Mouse (Mus musculus): ENCODE measurements around the gene Vmn2r14. TPM values are rescaled to one million over a fixed set of nuclear protein-coding genes. Genes with fewer than 3 reads are reported as not detected.
"Not testable (repeated sequence)": the region's sequence is repeated elsewhere in the genome, so short reads cannot be mapped to it uniquely, and the experiment has no call there.

The Vmn2r14 gene
- not detected in 2 replicates for polyA plus RNA-seq (2014; fragmentation: Nextera tagmentation; extraction: Ambion mirVana)

- Histone ChIP-seq H3K27me3 (ENCODE audit: control insufficient read depth, insufficient read depth, low read length) (no peaks in the 10 kb centered on the region), H3K9ac (replicated peaks; ENCODE audit: low read depth, low read length) (no peak within 1 kb of the TSS), H3K9me3 (ENCODE audit: control insufficient read depth, low read depth, low read length) (no peaks in the 10 kb centered on the region; the same call in 1 of the 2 replicates), H3K36me3 (ENCODE audit: control insufficient read depth, insufficient read depth, low read length) (no peaks in the 10 kb centered on the region), H3K27ac (ENCODE audit: low read length) (no peak within 1 kb of the TSS), H3K4me3 (ENCODE audit: low read depth, low read length) (no peak within 1 kb of the TSS), H3K4me1 (ENCODE audit: control insufficient read depth, insufficient read depth, low read length) (no peaks in the 10 kb centered on the region), H3K4me2 (replicated peaks; ENCODE audit: low read depth, low read length) (no peak within 1 kb of the TSS)
- ATAC-seq (ENCODE audit: insufficient number of reproducible peaks, insufficient read depth, low FRiP score, low read depth) = no peak
- WGBS = 72% methylated on average over 3 of the region's 3 CpGs
These were observed at the start of gene Vmn2r14 for GRCm38 (mm10) chr5:109224608-109225007. Gene Vmn2r14 (minus strand): TSS chr5:109224708.

DNA sequence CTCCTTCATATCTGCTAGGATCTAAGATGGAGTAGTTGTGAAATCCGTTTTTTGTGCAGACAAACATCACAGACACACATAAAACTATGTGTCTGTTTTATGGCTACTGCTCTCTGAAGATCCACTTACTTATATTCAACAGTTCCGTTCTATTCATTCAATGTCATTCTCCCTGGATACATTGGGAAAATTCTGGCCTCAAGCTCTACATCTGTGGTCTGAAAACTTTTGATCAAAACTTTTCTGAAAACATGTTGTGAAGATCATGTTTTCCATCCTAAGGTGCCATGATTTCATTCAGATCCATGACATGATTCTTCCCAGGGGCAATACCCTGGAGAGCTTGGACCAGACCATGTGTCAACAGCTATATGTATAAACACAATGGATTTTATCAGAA lies 32.4 kb downstream of the Vmn2r14 start, which contains the start of gene Vmn2r13:
TSS of gene Vmn2r13 (minus strand) at position 101 of the 400 bp plus-strand sequence.
- H3K4me1 ChIP-seq (ENCODE audit: control insufficient read depth, insufficient read depth, low read length); H3K4me2 ChIP-seq (replicated peaks; ENCODE audit: low read depth, low read length); ATAC-seq (ENCODE audit: insufficient number of reproducible peaks, insufficient read depth, low FRiP score, low read depth); H3K27ac ChIP-seq (ENCODE audit: low read length); H3K36me3 ChIP-seq (ENCODE audit: control insufficient read depth, insufficient read depth, low read length); H3K9ac ChIP-seq (replicated peaks; ENCODE audit: low read depth, low read length); H3K4me3 ChIP-seq (ENCODE audit: low read depth, low read length); H3K27me3 ChIP-seq (ENCODE audit: control insufficient read depth, insufficient read depth, low read length); H3K9me3 ChIP-seq (ENCODE audit: control insufficient read depth, low read depth, low read length): not testable (repeated sequence)
- WGBS = 58% methylated on average over 2 of the region's 2 CpGs

- 87% methylated on average over 4 of the region's 4 CpGs for WGBS
- not testable (repeated sequence) for H3K9ac ChIP-seq (replicated peaks; ENCODE audit: low read depth, low read length); H3K27me3 ChIP-seq (ENCODE audit: control insufficient read depth, insufficient read depth, low read length); H3K27ac ChIP-seq (ENCODE audit: low read length); ATAC-seq (ENCODE audit: insufficient number of reproducible peaks, insufficient read depth, low FRiP score, low read depth); H3K4me2 ChIP-seq (replicated peaks; ENCODE audit: low read depth, low read length); H3K4me3 ChIP-seq (ENCODE audit: low read depth, low read length); H3K4me1 ChIP-seq (ENCODE audit: control insufficient read depth, insufficient read depth, low read length); H3K9me3 ChIP-seq (ENCODE audit: control insufficient read depth, low read depth, low read length); H3K36me3 ChIP-seq (ENCODE audit: control insufficient read depth, insufficient read depth, low read length)
These were observed 57.7 kb downstream of the Vmn2r14 start for GRCm38 (mm10) chr5:109166851-109167250.

Other genes with a start within 250 kb of the Vmn2r14 start
- gene Vmn2r10, start 218.2 kb downstream of the Vmn2r14 start, polyA plus RNA-seq (2014; fragmentation: Nextera tagmentation; extraction: Ambion mirVana) = not detected in 2 replicates
- not detected in 2 replicates for gene Vmn2r11, start 165.1 kb downstream of the Vmn2r14 start, polyA plus RNA-seq (2014; fragmentation: Nextera tagmentation; extraction: Ambion mirVana)
- gene Vmn2r12, start 126.8 kb downstream of the Vmn2r14 start, polyA plus RNA-seq (2014; fragmentation: Nextera tagmentation; extraction: Ambion mirVana) = not detected in 2 replicates
- gene Vmn2r13, start 32.5 kb downstream of the Vmn2r14 start, polyA plus RNA-seq (2014; fragmentation: Nextera tagmentation; extraction: Ambion mirVana) = not detected in 2 replicates
- gene Vmn2r15, start 72.9 kb upstream of the Vmn2r14 start, polyA plus RNA-seq (2014; fragmentation: Nextera tagmentation; extraction: Ambion mirVana) = not detected in 2 replicates
- not detected in 2 replicates for gene Vmn2r16, start 105.5 kb upstream of the Vmn2r14 start, polyA plus RNA-seq (2014; fragmentation: Nextera tagmentation; extraction: Ambion mirVana)
- gene Vmn2r17, start 195.0 kb upstream of the Vmn2r14 start, polyA plus RNA-seq (2014; fragmentation: Nextera tagmentation; extraction: Ambion mirVana) = not detected in 2 replicates